17 mouse cellular contexts compared by ENCODE assay signal in genomic region chr2:160313595-160314007, GRCm38 (mm10). TPM values are rescaled to one million over a fixed set of nuclear protein-coding genes. Genes with fewer than 3 reads are reported as not detected.
DNase-seq lines count a peak whose midpoint lies in the region; ATAC-seq lines count a peak whose summit lies in the region.
"Had no signal": no experiment of that assay in that cellular context is flagged by ENCODE, and none has a peak within 500 bp of the region (broad histone marks: within the 10 kb centered on the region; RNA-seq: fewer than 3 reads in every experiment).

No protein-coding gene starts in this region.

- no peaks in the 10 kb centered on the region for H3K36me3 ChIP-seq in midbrain, embryonic 14.5 days (ENCODE audit: control insufficient read depth, insufficient read depth, low read length)
- H3K36me3 ChIP-seq in midbrain, embryonic 10.5 days: no peaks in the 10 kb centered on the region
- no peaks in the 10 kb centered on the region for H3K36me3 ChIP-seq in embryonic facial prominence, embryonic 13.5 days
- H3K36me3 ChIP-seq in limb, embryonic 15.5 days: no peaks in the 10 kb centered on the region
- H3K36me3 ChIP-seq: midbrain, embryonic 12.5 days; neural tube, embryonic 13.5 days had no signal

- DNase-seq in gastrocnemius, adult 18-20 months (ENCODE audit: low spot score): peak; percentile 11
- DNase-seq in gastrocnemius, postnatal 25 days: no peak
- DNase-seq in midbrain, embryonic 14.5 days: peak; percentile 30
- DNase-seq in midbrain, embryonic 10.5 days (ENCODE audit: low spot score): no peak
- DNase-seq in kidney, adult 9 months: no peak
- DNase-seq in urinary bladder, adult 18-20 months (ENCODE audit: low spot score in 2 of 2): no peak
- DNase-seq: cerebellum, adult 9-10 months; gastrocnemius, postnatal 36 days; lung, embryonic 14.5 days; thymus, postnatal 4 days had no signal

- ATAC-seq in midbrain, embryonic 14.5 days (ENCODE audit: low FRiP score, low TSS enrichment): no peak
- peak; percentile 79 for ATAC-seq in embryonic facial prominence, embryonic 13.5 days (ENCODE audit: insufficient number of reproducible peaks, insufficient read depth, low FRiP score, low TSS enrichment, low read depth)
- peak; percentile 44; the same call in 1 of the 2 replicates for ATAC-seq in limb, embryonic 15.5 days (ENCODE audit: insufficient number of reproducible peaks, low FRiP score, low TSS enrichment, low read depth)
- ATAC-seq: Patski had no signal

- H3K4me1 ChIP-seq in midbrain, embryonic 14.5 days (ENCODE audit: control insufficient read depth, insufficient read depth, low read length): no peaks in the 10 kb centered on the region
- H3K4me1 ChIP-seq in midbrain, embryonic 10.5 days: 0 out of 2 replicates have a peak, but pooled peaks cover 3% of the 10 kb centered on the region
- H3K4me1 ChIP-seq in embryonic facial prominence, embryonic 13.5 days: peaks cover 3% of the 10 kb centered on the region; the same call in 1 of the 2 replicates
- peaks cover 5% of the 10 kb centered on the region for H3K4me1 ChIP-seq in limb, embryonic 15.5 days
- H3K4me1 ChIP-seq: neural tube, embryonic 13.5 days had no signal

- H3K4me3 ChIP-seq in midbrain, embryonic 14.5 days (replicated peaks; ENCODE audit: low read depth, low read length): no peak overlapping the region
- no peak overlapping the region for H3K4me3 ChIP-seq in midbrain, embryonic 10.5 days
- no peak overlapping the region for H3K4me3 ChIP-seq in embryonic facial prominence, embryonic 13.5 days
- no peak overlapping the region for H3K4me3 ChIP-seq in limb, embryonic 15.5 days
- H3K4me3 ChIP-seq: erythroblast, embryonic 14.5 days; midbrain, embryonic 12.5 days; neural tube, embryonic 13.5 days had no signal

- no peaks in the 10 kb centered on the region for H3K27me3 ChIP-seq in midbrain, embryonic 14.5 days (ENCODE audit: control insufficient read depth, insufficient read depth, low read length)
- H3K27me3 ChIP-seq in midbrain, embryonic 10.5 days (ENCODE audit: low read depth, poor library complexity, severe bottlenecking): no peaks in the 10 kb centered on the region
- 0 out of 2 replicates have a peak, but pooled peaks cover 6% of the 10 kb centered on the region for H3K27me3 ChIP-seq in embryonic facial prominence, embryonic 13.5 days
- H3K27me3 ChIP-seq in limb, embryonic 15.5 days: no peaks in the 10 kb centered on the region
- H3K27me3 ChIP-seq: midbrain, embryonic 12.5 days; Patski had no signal

- H3K9me3 ChIP-seq in midbrain, embryonic 14.5 days (ENCODE audit: control insufficient read depth, low read length): no peaks in the 10 kb centered on the region
- H3K9me3 ChIP-seq in midbrain, embryonic 10.5 days (replicated peaks): no peaks in the 10 kb centered on the region
- H3K9me3 ChIP-seq in embryonic facial prominence, embryonic 13.5 days: no peaks in the 10 kb centered on the region
- no peaks in the 10 kb centered on the region for H3K9me3 ChIP-seq in limb, embryonic 15.5 days
- H3K9me3 ChIP-seq: midbrain, embryonic 12.5 days; neural tube, embryonic 13.5 days had no signal

- H3K9ac ChIP-seq in midbrain, embryonic 14.5 days (replicated peaks; ENCODE audit: low read length): no peak overlapping the region
- H3K9ac ChIP-seq in embryonic facial prominence, embryonic 13.5 days: no peak overlapping the region
- H3K9ac ChIP-seq in limb, embryonic 15.5 days: no peak overlapping the region
- H3K9ac ChIP-seq: lung, embryonic 14.5 days; midbrain, embryonic 12.5 days; neural tube, embryonic 13.5 days had no signal

- WGBS in midbrain, embryonic 14.5 days: 33% methylated on average over 12 of the region's 12 CpGs
- 37% methylated on average over 12 of the region's 12 CpGs for WGBS in midbrain, embryonic 10.5 days
- 33% methylated on average over 12 of the region's 12 CpGs for WGBS in embryonic facial prominence, embryonic 13.5 days
- 38% methylated on average over 12 of the region's 12 CpGs for WGBS in limb, embryonic 15.5 days

- no peak overlapping the region for H3K27ac ChIP-seq in midbrain, embryonic 14.5 days (replicated peaks; ENCODE audit: low read depth, low read length)
- no peak overlapping the region for H3K27ac ChIP-seq in midbrain, embryonic 10.5 days (replicated peaks)
- no peak overlapping the region for H3K27ac ChIP-seq in embryonic facial prominence, embryonic 13.5 days
- H3K27ac ChIP-seq in limb, embryonic 15.5 days: no peak overlapping the region
- H3K27ac ChIP-seq: midbrain, embryonic 12.5 days; neural tube, embryonic 13.5 days had no signal

- H3K4me2 ChIP-seq in midbrain, embryonic 14.5 days (ENCODE audit: low read length): no peak overlapping the region
- H3K4me2 ChIP-seq in embryonic facial prominence, embryonic 13.5 days: no peak overlapping the region
- H3K4me2 ChIP-seq in limb, embryonic 15.5 days: no peak overlapping the region
- H3K4me2 ChIP-seq: lung, embryonic 14.5 days; midbrain, embryonic 12.5 days; neural tube, embryonic 13.5 days had no signal

RNA-seq across cellular contexts. Expression of gene Gm826, which starts 20.4 kb away (rescaled TPM):
- 1 to 10 TPM; 3.0 to 4.0 TPM for total RNA-seq in gastrocnemius, adult 18-20 months (2021)
- 1 to 10 TPM; 2.3 to 3.0 TPM for total RNA-seq in gastrocnemius, postnatal 25 days (2021)
- 0.38 TPM in 1 of 2 replicates, not detected in the other for polyA plus RNA-seq in midbrain, embryonic 14.5 days (2014; fragmentation: Nextera tagmentation; extraction: Ambion mirVana)
- 0.35 TPM in 1 of 2 replicates, not detected in the other for polyA plus RNA-seq in midbrain, embryonic 10.5 days (2016; fragmentation: Nextera tagmentation; extraction: Ambion mirVana)
- polyA plus RNA-seq in embryonic facial prominence, embryonic 13.5 days (2015; fragmentation: Nextera tagmentation; extraction: Ambion mirVana): 0.95 TPM in 1 of 2 replicates, not detected in the other
- polyA plus RNA-seq in limb, embryonic 15.5 days (2015; fragmentation: Nextera tagmentation; extraction: Ambion mirVana): 0.82 and 1.3 TPM in 2 replicates
- polyA plus RNA-seq: erythroblast, embryonic 14.5 days; neural tube, embryonic 13.5 days; stomach, embryonic 14.5 days had no signal

RNA-seq across cellular contexts. Expression of gene Mafb, which starts 53.3 kb away (rescaled TPM):
- 10 to 100 TPM; 11.4 to 71.8 TPM for total RNA-seq in gastrocnemius, adult 18-20 months (2021)
- total RNA-seq in gastrocnemius, postnatal 25 days (2021): 10 to 100 TPM; 17.0 to 42.9 TPM
- 4.0 and 4.9 TPM in 2 replicates for polyA plus RNA-seq in midbrain, embryonic 14.5 days (2014; fragmentation: Nextera tagmentation; extraction: Ambion mirVana)
- 3.3 and 4.1 TPM in 2 replicates for polyA plus RNA-seq in midbrain, embryonic 10.5 days (2016; fragmentation: Nextera tagmentation; extraction: Ambion mirVana)
- polyA plus RNA-seq in embryonic facial prominence, embryonic 13.5 days (2015; fragmentation: Nextera tagmentation; extraction: Ambion mirVana): 24.2 and 26.8 TPM in 2 replicates
- 34.2 and 37.1 TPM in 2 replicates for polyA plus RNA-seq in limb, embryonic 15.5 days (2015; fragmentation: Nextera tagmentation; extraction: Ambion mirVana)

Comparison
In these comparisons a context has a peak if more than half of its experiments do, and no peak if none do; other contexts are left out.
1. DNase-seq: peak in gastrocnemius, adult 18-20 months (single experiment) and midbrain, embryonic 14.5 days (single experiment); none in gastrocnemius, postnatal 25 days (single experiment), midbrain, embryonic 10.5 days (single experiment), kidney, adult 9 months (single experiment) and urinary bladder, adult 18-20 months (0 of 2).